Mouse (Mus musculus) adrenal gland, postnatal 36 days (tissue): ENCODE measurements around the gene Lrrc57. TPM values are rescaled to one million over a fixed set of nuclear protein-coding genes. Genes with fewer than 3 reads are reported as not detected.
A peak's percentile ranks its signal among the peaks of the same experiment; 100 is the strongest.
"Not testable (repeated sequence)": the region's sequence is repeated elsewhere in the genome, so short reads cannot be mapped to it uniquely, and the experiment has no call there.

Experiments
- DNase-seq, 2 experiments: peaks; one replicate each; pipeline ENCODE4 v3.0.0; 2021; ENCODE audit warnings: mixed read lengths in 1 of 2
- total RNA-seq, 2 experiments: library from RNA; stranded (reverse); gene quantifications; 2 replicates each; pipeline ENCODE4 v1.2.3; 2021

Gene Lrrc57
- total RNA-seq, 2 experiments from 2014 or later: 14.4 to 19.6 TPM

- DNase-seq: peak; percentile 13 to 35
Measured at GRCm38 (mm10) chr2:120606021-120606690, 3.2 kb downstream of the Lrrc57 start.

- DNase-seq: no peak
Measured at GRCm38 (mm10) chr2:120599506-120599905, 9.8 kb downstream of the Lrrc57 start.

- DNase-seq: no peak
Measured at GRCm38 (mm10) chr2:120597734-120598133, 11.6 kb downstream of the Lrrc57 start.

- DNase-seq: no peak
Measured at GRCm38 (mm10) chr2:120592227-120592626, 17.1 kb downstream of the Lrrc57 start.

- no peak for DNase-seq
Measured at GRCm38 (mm10) chr2:120589759-120590158, 19.6 kb downstream of the Lrrc57 start.

- no peak for DNase-seq
Measured at GRCm38 (mm10) chr2:120578286-120578685, 31.0 kb downstream of the Lrrc57 start.

GRCm38 (mm10) chr2:120577799-120578198, 31.5 kb downstream of the Lrrc57 start:
- DNase-seq: no peak

GRCm38 (mm10) chr2:120575978-120576377, 33.3 kb downstream of the Lrrc57 start:
- no peak for DNase-seq

- no peak for DNase-seq
Measured at GRCm38 (mm10) chr2:120575121-120575520, 34.2 kb downstream of the Lrrc57 start.

GRCm38 (mm10) chr2:120572161-120572560, 37.2 kb downstream of the Lrrc57 start:
- DNase-seq: not testable (repeated sequence)

- DNase-seq: no peak
Measured at GRCm38 (mm10) chr2:120571081-120571480, 38.2 kb downstream of the Lrrc57 start.

GRCm38 (mm10) chr2:120567798-120568320, 41.5 kb downstream of the Lrrc57 start:
- no peak for DNase-seq

GRCm38 (mm10) chr2:120566886-120567797, 42.2 kb downstream of the Lrrc57 start, which contains the start of gene Snap23:
Snap23 (plus strand) TSS chr2:120567671.
- DNase-seq: peak; percentile 95 to 96

GRCm38 (mm10) chr2:120565363-120565762, 44.0 kb downstream of the Lrrc57 start:
- DNase-seq: no peak

- not testable (repeated sequence) for DNase-seq
Measured at GRCm38 (mm10) chr2:120564548-120565188, 44.7 kb downstream of the Lrrc57 start.

- peak; percentile 92 for DNase-seq
Measured at GRCm38 (mm10) chr2:120563235-120563990, 45.9 kb downstream of the Lrrc57 start, which contains the start of gene Zfp106. Zfp106 (minus strand) TSS chr2:120563843.

- no peak for DNase-seq
Measured at GRCm38 (mm10) chr2:120562859-120563234, 46.5 kb downstream of the Lrrc57 start.

- no peak for DNase-seq
Measured at GRCm38 (mm10) chr2:120561524-120561923, 47.8 kb downstream of the Lrrc57 start.

- DNase-seq: no peak
Measured at GRCm38 (mm10) chr2:120558813-120559212, 50.5 kb downstream of the Lrrc57 start.

- no peak for DNase-seq
Measured at GRCm38 (mm10) chr2:120556868-120557267, 52.5 kb downstream of the Lrrc57 start.
